Mouse (Mus musculus): ENCODE data around the gene Cadm4. TPM values are rescaled to one million over a fixed set of nuclear protein-coding genes. Genes with fewer than 3 reads are reported as not detected.

Cadm4 gene
- polyA plus RNA-seq (2017; shearing (Covaris generic)), result 0.40 TPM

GRCm38 (mm10) chr7:24481474-24482207, at the start of gene Cadm4:
TSS of gene Cadm4 (plus strand) at chr7:24482023.

GRCm38 (mm10) chr7:24451855-24452311, 29.9 kb upstream of the Cadm4 start, which contains the start of gene Irgc1:
TSS of gene Irgc1 (minus strand) at chr7:24452297.

GRCm38 (mm10) chr7:24462388-24463319, 19.2 kb upstream of the Cadm4 start, which contains the start of gene Plaur:
TSS of gene Plaur (plus strand) at chr7:24462484.

GRCm38 (mm10) chr7:24506838-24507725, 25.3 kb downstream of the Cadm4 start, which contains the start of gene Zfp428:
TSS of gene Zfp428 (plus strand) at chr7:24507006.

GRCm38 (mm10) chr7:24512355-24512754, 30.5 kb downstream of the Cadm4 start, which contains the start of gene AC161166.1:
TSS of gene AC161166.1 (minus strand) at chr7:24512455.

GRCm38 (mm10) chr7:24530062-24530931, 48.5 kb downstream of the Cadm4 start, which contains the start of gene Irgq:
TSS of gene Irgq (plus strand) at chr7:24530689.

GRCm38 (mm10) chr7:24546068-24546614, 64.3 kb downstream of the Cadm4 start, which contains the start of the genes Pinlyp and Xrcc1:
TSS of gene Pinlyp (minus strand) at chr7:24546118.
TSS of gene Xrcc1 (plus strand) at chr7:24546289.

Other genes starting within 250 kb of the Cadm4 start
- gene Zfp109, start 244.5 kb upstream of the Cadm4 start, polyA plus RNA-seq (2017; shearing (Covaris generic)), result 1.7 TPM
- gene Zfp108, start 227.2 kb upstream of the Cadm4 start, polyA plus RNA-seq (2017; shearing (Covaris generic)), result not detected
- gene Zfp93, start 211.6 kb upstream of the Cadm4 start, polyA plus RNA-seq (2017; shearing (Covaris generic)), result 2.9 TPM
- 12.8 TPM for gene Zfp61, start 180.8 kb upstream of the Cadm4 start, polyA plus RNA-seq (2017; shearing (Covaris generic))
- 1.7 TPM for gene Zfp94, start 165.4 kb upstream of the Cadm4 start, polyA plus RNA-seq (2017; shearing (Covaris generic))
- not detected for gene Tescl, start 148.1 kb upstream of the Cadm4 start, polyA plus RNA-seq (2017; shearing (Covaris generic))
- gene Lypd5, start 132.8 kb upstream of the Cadm4 start, polyA plus RNA-seq (2017; shearing (Covaris generic)), result not detected
- gene Kcnn4, start 111.8 kb upstream of the Cadm4 start, polyA plus RNA-seq (2017; shearing (Covaris generic)), result 179 TPM
- 54.1 TPM for gene Smg9, start 82.4 kb upstream of the Cadm4 start, polyA plus RNA-seq (2017; shearing (Covaris generic))
- gene Irgc1, start 29.7 kb upstream of the Cadm4 start, polyA plus RNA-seq (2017; shearing (Covaris generic)), result 0.70 TPM
- gene Plaur, start 19.5 kb upstream of the Cadm4 start, polyA plus RNA-seq (2017; shearing (Covaris generic)), result 14.3 TPM
- gene Zfp428, start 25.0 kb downstream of the Cadm4 start, polyA plus RNA-seq (2017; shearing (Covaris generic)), result 1.0 TPM
- not detected for gene AC161166.1, start 30.4 kb downstream of the Cadm4 start, polyA plus RNA-seq (2017; shearing (Covaris generic))
- 3.6 TPM for gene Irgq, start 48.7 kb downstream of the Cadm4 start, polyA plus RNA-seq (2017; shearing (Covaris generic))
- gene Pinlyp, start 64.1 kb downstream of the Cadm4 start, polyA plus RNA-seq (2017; shearing (Covaris generic)), result not detected
- gene Xrcc1, start 64.3 kb downstream of the Cadm4 start, polyA plus RNA-seq (2017; shearing (Covaris generic)), result 49.9 TPM
- 12.2 TPM for gene Ethe1, start 105.5 kb downstream of the Cadm4 start, polyA plus RNA-seq (2017; shearing (Covaris generic))
- 0.22 TPM for gene Zfp575, start 105.6 kb downstream of the Cadm4 start, polyA plus RNA-seq (2017; shearing (Covaris generic))
- 0.76 TPM for gene Phldb3, start 128.7 kb downstream of the Cadm4 start, polyA plus RNA-seq (2017; shearing (Covaris generic))
- not detected for gene Lypd3, start 154.5 kb downstream of the Cadm4 start, polyA plus RNA-seq (2017; shearing (Covaris generic))
- gene Tex101, start 194.7 kb downstream of the Cadm4 start, polyA plus RNA-seq (2017; shearing (Covaris generic)), result not detected
- gene BC049730, start 227.2 kb downstream of the Cadm4 start, polyA plus RNA-seq (2017; shearing (Covaris generic)), result not detected
- not detected for gene Gm4763, start 244.9 kb downstream of the Cadm4 start, polyA plus RNA-seq (2017; shearing (Covaris generic))